Mouse (Mus musculus): ENCODE measurements at regions not wholly inside any gene's neighbourhood (a gene's known extent, or its start where the extent isn't known, plus 50 kb on each side); places are given as distances from the start of the nearest gene placed in this dataset.

DNA sequence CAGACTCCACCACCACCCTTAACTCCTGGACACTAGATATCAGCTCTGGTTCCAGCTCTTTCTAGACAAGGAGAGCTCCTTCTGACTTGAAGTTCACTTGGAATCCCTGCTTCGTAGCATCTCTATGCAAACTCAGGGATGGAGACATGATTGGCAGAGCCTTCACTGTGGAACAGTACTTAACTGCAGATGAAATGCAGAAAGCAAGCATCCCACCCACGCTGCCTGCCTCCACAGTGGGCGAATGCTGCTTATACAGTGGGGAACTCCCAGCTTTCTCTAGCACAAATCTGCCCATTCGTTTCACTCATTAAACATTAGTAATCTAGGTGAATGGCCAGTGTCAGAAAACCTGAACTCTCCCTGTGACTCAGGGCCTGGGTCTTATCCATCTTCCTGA is 92.0 kb upstream of the Coch start:
- Histone ChIP-seq H3K27ac (ENCODE audit: insufficient read depth, low read depth, low read length, poor library complexity, severe bottlenecking) (no peak overlapping the region), H3K9ac (ENCODE audit: insufficient read depth, low read depth, low read length, poor library complexity, severe bottlenecking) (no peak overlapping the region), H3K36me3 (ENCODE audit: control insufficient read depth, insufficient read depth, low read length, poor library complexity, severe bottlenecking) (no peaks in the 10 kb centered on the region), H3K4me3 (ENCODE audit: insufficient read depth in 1 of 2, low read depth in 1 of 2, low read length in 2 of 2, poor library complexity in 1 of 2, severe bottlenecking in 1 of 2) (no peak overlapping the region), H3K9me3 (ENCODE audit: control insufficient read depth, insufficient read depth, low read depth, low read length) (no peaks in the 10 kb centered on the region), H3K4me1 (ENCODE audit: control insufficient read depth in 2 of 2, insufficient read depth in 2 of 2, low read length in 2 of 2, poor library complexity in 1 of 2) (no peaks in the 10 kb centered on the region)
- TF ChIP-seq ZNF384 (IDR thresholded peaks at IDR 0.05; ENCODE audit: low read depth, low read length) (no peak), ZC3H11A (IDR thresholded peaks at IDR 0.05; ENCODE audit: borderline replicate concordance, low read depth, low read length) (no peak), HCFC1 (IDR thresholded peaks at IDR 0.05; ENCODE audit: borderline replicate concordance, insufficient read depth, low read length) (no peak), CHD2 (IDR thresholded peaks at IDR 0.05; ENCODE audit: low read depth, low read length) (no peak), MAFK (IDR thresholded peaks at IDR 0.05; ENCODE audit: insufficient read depth, low read depth, low read length) (no peak)
- DNase-seq (ENCODE audit: low read depth, low spot score), result no peak
- in situ Hi-C loops (cut with MboI; ENCODE audit: low sequenced_read_pairs in 2 of 2, unreplicated experiment in 2 of 2), result no loop called here

DNA sequence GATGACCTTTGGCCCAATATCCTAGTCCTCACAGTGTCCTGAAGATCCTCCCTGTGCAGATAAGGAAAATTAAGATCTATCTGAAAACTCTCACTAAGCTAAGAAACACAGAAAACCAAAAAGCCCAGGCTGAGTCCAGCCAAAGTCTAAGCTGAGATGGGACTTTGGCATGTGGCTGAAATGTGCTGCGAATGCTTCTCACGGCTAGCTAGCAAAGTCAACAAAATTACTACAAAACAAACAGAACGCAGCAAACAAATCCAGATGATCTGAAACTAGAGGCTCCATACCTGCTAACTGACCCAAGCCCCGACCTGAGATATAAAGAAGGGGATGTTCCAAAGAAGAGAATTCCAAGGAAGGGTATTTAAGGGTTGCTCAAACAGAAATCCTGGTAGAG is 90.4 kb upstream of the Coch start:
- Histone ChIP-seq H3K4me1 (ENCODE audit: control insufficient read depth in 2 of 2, insufficient read depth in 2 of 2, low read length in 2 of 2, poor library complexity in 1 of 2) (no peaks in the 10 kb centered on the region), H3K9ac (ENCODE audit: insufficient read depth, low read depth, low read length, poor library complexity, severe bottlenecking) (no peak overlapping the region), H3K9me3 (ENCODE audit: control insufficient read depth, insufficient read depth, low read depth, low read length) (no peaks in the 10 kb centered on the region), H3K4me3 (ENCODE audit: insufficient read depth in 1 of 2, low read depth in 1 of 2, low read length in 2 of 2, poor library complexity in 1 of 2, severe bottlenecking in 1 of 2) (no peak overlapping the region), H3K27ac (ENCODE audit: insufficient read depth, low read depth, low read length, poor library complexity, severe bottlenecking) (no peak overlapping the region), H3K36me3 (ENCODE audit: control insufficient read depth, insufficient read depth, low read length, poor library complexity, severe bottlenecking) (no peaks in the 10 kb centered on the region)
- in situ Hi-C loops (cut with MboI; ENCODE audit: low sequenced_read_pairs in 2 of 2, unreplicated experiment in 2 of 2), result no loop called here
- TF ChIP-seq MAFK (IDR thresholded peaks at IDR 0.05; ENCODE audit: insufficient read depth, low read depth, low read length) (no peak), HCFC1 (IDR thresholded peaks at IDR 0.05; ENCODE audit: borderline replicate concordance, insufficient read depth, low read length) (no peak), ZNF384 (IDR thresholded peaks at IDR 0.05; ENCODE audit: low read depth, low read length) (no peak), CHD2 (IDR thresholded peaks at IDR 0.05; ENCODE audit: low read depth, low read length) (no peak), ZC3H11A (IDR thresholded peaks at IDR 0.05; ENCODE audit: borderline replicate concordance, low read depth, low read length) (no peak)
- DNase-seq (ENCODE audit: low read depth, low spot score), result no peak

DNA sequence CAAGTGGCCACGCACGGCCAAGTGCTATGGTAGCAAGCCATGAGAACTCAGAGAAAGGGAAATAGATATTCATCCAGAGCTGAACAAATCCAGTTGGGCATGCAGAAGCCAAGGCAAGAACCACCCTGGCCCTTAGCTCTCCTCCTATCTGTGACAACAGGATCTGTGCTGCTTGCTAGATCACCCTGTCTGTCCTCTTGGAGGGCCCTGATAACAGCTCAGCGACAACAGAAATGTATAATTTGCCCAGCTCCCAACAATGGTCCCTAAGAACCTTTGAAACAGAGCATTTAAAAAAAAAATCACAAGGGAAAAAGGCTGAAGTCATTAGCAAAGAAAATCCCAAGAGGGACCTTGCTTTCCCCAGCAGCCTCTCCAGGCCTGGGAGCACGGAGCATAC is 89.4 kb upstream of the Coch start:
- in situ Hi-C loops (cut with MboI; ENCODE audit: low sequenced_read_pairs in 2 of 2, unreplicated experiment in 2 of 2), result no loop called here
- TF ChIP-seq HCFC1 (IDR thresholded peaks at IDR 0.05; ENCODE audit: borderline replicate concordance, insufficient read depth, low read length) (no peak), ZC3H11A (IDR thresholded peaks at IDR 0.05; ENCODE audit: borderline replicate concordance, low read depth, low read length) (no peak), ZNF384 (IDR thresholded peaks at IDR 0.05; ENCODE audit: low read depth, low read length) (no peak), MAFK (IDR thresholded peaks at IDR 0.05; ENCODE audit: insufficient read depth, low read depth, low read length) (no peak), CHD2 (IDR thresholded peaks at IDR 0.05; ENCODE audit: low read depth, low read length) (no peak)
- H3K9ac ChIP-seq (ENCODE audit: insufficient read depth, low read depth, low read length, poor library complexity, severe bottlenecking), result no peak overlapping the region
- H3K36me3 ChIP-seq (ENCODE audit: control insufficient read depth, insufficient read depth, low read length, poor library complexity, severe bottlenecking), result no peaks in the 10 kb centered on the region
- no peaks in the 10 kb centered on the region for H3K4me1 ChIP-seq (ENCODE audit: control insufficient read depth in 2 of 2, insufficient read depth in 2 of 2, low read length in 2 of 2, poor library complexity in 1 of 2)
- no peak overlapping the region for H3K4me3 ChIP-seq (ENCODE audit: insufficient read depth in 1 of 2, low read depth in 1 of 2, low read length in 2 of 2, poor library complexity in 1 of 2, severe bottlenecking in 1 of 2)
- H3K27ac ChIP-seq (ENCODE audit: insufficient read depth, low read depth, low read length, poor library complexity, severe bottlenecking), result no peak overlapping the region
- DNase-seq (ENCODE audit: low read depth, low spot score), result no peak
- no peaks in the 10 kb centered on the region for H3K9me3 ChIP-seq (ENCODE audit: control insufficient read depth, insufficient read depth, low read depth, low read length)

DNA sequence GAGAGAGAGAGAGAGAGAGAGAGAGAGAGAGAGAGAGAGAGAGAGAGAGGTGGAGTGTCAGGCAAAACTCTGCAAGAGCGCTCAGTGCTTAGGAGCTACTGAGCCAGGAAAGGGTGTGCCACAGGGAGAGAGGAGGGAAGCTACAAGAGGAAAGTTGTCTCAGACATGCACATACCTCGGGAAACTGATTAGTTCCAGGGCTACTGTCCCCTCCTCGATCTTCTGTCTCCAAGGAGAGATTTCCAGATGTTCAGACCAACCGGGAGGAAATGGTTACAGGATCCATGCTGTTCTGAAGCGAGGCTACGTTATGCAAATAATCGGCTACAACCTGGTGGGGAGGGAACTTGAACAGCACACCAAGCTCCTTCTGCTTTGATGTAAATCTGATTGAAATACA is 88.6 kb upstream of the Coch start:
- no peak for DNase-seq (ENCODE audit: low read depth, low spot score)
- no peak overlapping the region for H3K4me3 ChIP-seq (ENCODE audit: insufficient read depth in 1 of 2, low read depth in 1 of 2, low read length in 2 of 2, poor library complexity in 1 of 2, severe bottlenecking in 1 of 2)
- H3K9me3 ChIP-seq (ENCODE audit: control insufficient read depth, insufficient read depth, low read depth, low read length), result no peaks in the 10 kb centered on the region
- H3K9ac ChIP-seq (ENCODE audit: insufficient read depth, low read depth, low read length, poor library complexity, severe bottlenecking), result no peak overlapping the region
- in situ Hi-C loops (cut with MboI; ENCODE audit: low sequenced_read_pairs in 2 of 2, unreplicated experiment in 2 of 2), result no loop called here
- no peaks in the 10 kb centered on the region for H3K4me1 ChIP-seq (ENCODE audit: control insufficient read depth in 2 of 2, insufficient read depth in 2 of 2, low read length in 2 of 2, poor library complexity in 1 of 2)
- TF ChIP-seq HCFC1 (IDR thresholded peaks at IDR 0.05; ENCODE audit: borderline replicate concordance, insufficient read depth, low read length) (no peak), ZNF384 (IDR thresholded peaks at IDR 0.05; ENCODE audit: low read depth, low read length) (no peak), CHD2 (IDR thresholded peaks at IDR 0.05; ENCODE audit: low read depth, low read length) (no peak), ZC3H11A (IDR thresholded peaks at IDR 0.05; ENCODE audit: borderline replicate concordance, low read depth, low read length) (no peak), MAFK (IDR thresholded peaks at IDR 0.05; ENCODE audit: insufficient read depth, low read depth, low read length) (no peak)
- H3K36me3 ChIP-seq (ENCODE audit: control insufficient read depth, insufficient read depth, low read length, poor library complexity, severe bottlenecking), result no peaks in the 10 kb centered on the region
- H3K27ac ChIP-seq (ENCODE audit: insufficient read depth, low read depth, low read length, poor library complexity, severe bottlenecking), result no peak overlapping the region

DNA sequence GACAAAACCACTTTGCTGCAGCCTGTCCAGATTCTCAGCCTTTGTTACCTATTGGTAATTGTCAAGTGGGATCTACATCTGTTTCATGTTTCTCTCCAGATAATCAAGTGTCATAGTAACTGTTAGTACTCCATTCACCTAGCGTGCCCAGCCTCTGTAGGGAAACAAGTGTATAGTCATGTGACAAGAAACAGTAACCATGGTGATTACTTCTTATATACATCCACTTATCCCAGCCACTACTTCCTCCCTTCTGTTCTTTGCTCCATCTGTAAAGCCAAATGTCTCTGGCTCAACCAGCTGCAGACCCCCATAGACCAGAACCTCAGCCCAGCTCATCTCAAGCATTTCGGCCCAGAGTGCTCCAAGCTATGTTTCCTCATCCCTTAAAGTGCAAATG is 83.1 kb upstream of the Coch start:
- Histone ChIP-seq H3K9me3 (ENCODE audit: control insufficient read depth, insufficient read depth, low read depth, low read length) (no peaks in the 10 kb centered on the region), H3K4me1 (ENCODE audit: control insufficient read depth in 2 of 2, insufficient read depth in 2 of 2, low read length in 2 of 2, poor library complexity in 1 of 2) (peaks cover 0 to 2% of the 10 kb centered on the region in 2 experiments; a peak in 1 of 4 replicates), H3K27ac (ENCODE audit: insufficient read depth, low read depth, low read length, poor library complexity, severe bottlenecking) (no peak overlapping the region), H3K4me3 (ENCODE audit: insufficient read depth in 1 of 2, low read depth in 1 of 2, low read length in 2 of 2, poor library complexity in 1 of 2, severe bottlenecking in 1 of 2) (no peak overlapping the region), H3K36me3 (ENCODE audit: control insufficient read depth, insufficient read depth, low read length, poor library complexity, severe bottlenecking) (no peaks in the 10 kb centered on the region), H3K9ac (ENCODE audit: insufficient read depth, low read depth, low read length, poor library complexity, severe bottlenecking) (no peak overlapping the region)
- no peak for DNase-seq (ENCODE audit: low read depth, low spot score)
- in situ Hi-C loops (cut with MboI; ENCODE audit: low sequenced_read_pairs in 2 of 2, unreplicated experiment in 2 of 2), result no loop called here
- TF ChIP-seq MAFK (IDR thresholded peaks at IDR 0.05; ENCODE audit: insufficient read depth, low read depth, low read length) (no peak), HCFC1 (IDR thresholded peaks at IDR 0.05; ENCODE audit: borderline replicate concordance, insufficient read depth, low read length) (no peak), ZNF384 (IDR thresholded peaks at IDR 0.05; ENCODE audit: low read depth, low read length) (no peak), ZC3H11A (IDR thresholded peaks at IDR 0.05; ENCODE audit: borderline replicate concordance, low read depth, low read length) (no peak), CHD2 (IDR thresholded peaks at IDR 0.05; ENCODE audit: low read depth, low read length) (no peak)

Data from ES-E14 (cell line).